ENCODE assay signal across 7 mouse cellular contexts in the genomic region with DNA sequence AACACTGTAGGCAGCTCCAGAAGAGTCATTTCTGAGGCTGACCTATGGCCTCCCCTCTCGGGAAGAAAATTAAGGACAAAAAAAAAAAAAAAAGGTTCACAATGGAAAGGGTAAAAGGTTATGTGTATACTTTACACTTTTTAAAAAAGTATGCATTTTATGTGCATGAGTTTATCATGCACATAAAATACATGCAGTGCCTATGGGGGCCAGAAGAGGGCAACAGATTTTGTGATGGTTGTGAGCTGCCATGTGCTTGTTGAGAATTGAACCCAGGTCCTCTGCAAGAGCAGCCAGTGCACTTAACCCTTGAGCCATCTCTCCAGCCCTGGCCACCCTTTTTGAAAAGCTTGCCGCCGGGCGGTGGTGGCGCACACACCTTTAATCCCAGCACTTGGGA. TPM values are rescaled to one million over a fixed set of nuclear protein-coding genes. Genes with fewer than 3 reads are reported as not detected.
A peak's percentile ranks its signal among the peaks of the same experiment; 100 is the strongest.
DNase-seq lines count a peak whose midpoint lies in the region; ATAC-seq and TF ChIP-seq lines count a peak whose summit lies in the region.

No protein-coding gene starts in this region.

- no peaks in the 10 kb centered on the region for H3K36me3 ChIP-seq in kidney, adult 2 months (ENCODE audit: control insufficient read depth, insufficient read depth, low read length)
- no peaks in the 10 kb centered on the region for H3K36me3 ChIP-seq in midbrain, embryonic 15.5 days (replicated peaks)

- H3K27me3 ChIP-seq in kidney, adult 2 months (replicated peaks; ENCODE audit: control insufficient read depth, insufficient read depth, low read length), result no peaks in the 10 kb centered on the region
- H3K27me3 ChIP-seq in midbrain, embryonic 15.5 days (replicated peaks), result peaks cover 40% of the 10 kb centered on the region

- 0 out of 2 replicates have a peak overlapping the region, but pooled peaks have one; percentile 43 for H3K9ac ChIP-seq in midbrain, embryonic 15.5 days

- no peak overlapping the region for H3K4me3 ChIP-seq in kidney, adult 2 months (ENCODE audit: insufficient read depth, low read depth, low read length)
- no peak overlapping the region for H3K4me3 ChIP-seq in midbrain, embryonic 15.5 days

- no peak overlapping the region for H3K27ac ChIP-seq in kidney, adult 2 months (ENCODE audit: insufficient read depth, low read depth, low read length)
- H3K27ac ChIP-seq in midbrain, embryonic 15.5 days, result no peak overlapping the region

- DNase-seq in kidney, adult 2 months, result peak; percentile 30
- no peak for DNase-seq in kidney, adult 9 months
- DNase-seq in ES-CJ7 (ENCODE audit: low read depth, low spot score), result peak; percentile 72
- DNase-seq in embryo, embryonic 10.5 days (ENCODE audit: low spot score), result peak; percentile 49
- no peak for DNase-seq in layer of hippocampus, adult 18-20 months (ENCODE audit: low spot score in 2 of 2)
- no peak for DNase-seq in frontal cortex, postnatal 25 days (ENCODE audit: low spot score in 2 of 2)

- ATAC-seq in midbrain, embryonic 15.5 days (replicated peaks), result no peak

- H3K9me3 ChIP-seq in midbrain, embryonic 15.5 days, result no peaks in the 10 kb centered on the region

- no peak for TF ChIP-seq CTCF in kidney, adult 2 months (conservative IDR thresholded peaks at IDR 0.05; ENCODE audit: insufficient read depth, insufficient read length, low read depth, low read length)

- WGBS in kidney, adult 2 months, result 65% methylated on average over 5 of the region's 5 CpGs
- WGBS in midbrain, embryonic 15.5 days, result 62% methylated on average over 5 of the region's 5 CpGs

- no peak for TF ChIP-seq POLR2A in kidney, adult 2 months (IDR thresholded peaks at IDR 0.05; ENCODE audit: low read depth, low read length)

- H3K4me2 ChIP-seq in midbrain, embryonic 15.5 days, result peak overlapping the region; percentile 85; the same call in 1 of the 2 replicates

- H3K4me1 ChIP-seq in kidney, adult 2 months (ENCODE audit: control insufficient read depth, insufficient read depth, low read length), result peaks cover 3% of the 10 kb centered on the region; the same call in 1 of the 2 replicates
- peaks cover 15% of the 10 kb centered on the region for H3K4me1 ChIP-seq in midbrain, embryonic 15.5 days

RNA-seq across cellular contexts. Expression of a gene that starts 3.6 kb away (rescaled TPM):
- polyA plus RNA-seq in kidney, adult 2 months (2012; rRNA removed), result 6.1 and 9.4 TPM in 2 replicates
- polyA plus RNA-seq in midbrain, embryonic 15.5 days (2015; fragmentation: Nextera tagmentation; extraction: Ambion mirVana), result 0.15 and 0.21 TPM in 2 replicates
- total RNA-seq in layer of hippocampus, adult 18-20 months (2021), result under 1 TPM; 0.30 to 0.61 TPM

RNA-seq across cellular contexts. Expression of a gene that starts 11.3 kb away (rescaled TPM):
- not detected in 2 replicates for polyA plus RNA-seq in kidney, adult 2 months (2012; rRNA removed)
- 0.89 TPM in 1 of 2 replicates, not detected in the other for polyA plus RNA-seq in midbrain, embryonic 15.5 days (2015; fragmentation: Nextera tagmentation; extraction: Ambion mirVana)
- not detected for total RNA-seq in layer of hippocampus, adult 18-20 months (2021)

RNA-seq across cellular contexts. Expression of a gene that starts 39.4 kb away (rescaled TPM):
- 87.5 and 111 TPM in 2 replicates for polyA plus RNA-seq in kidney, adult 2 months (2012; rRNA removed)
- polyA plus RNA-seq in midbrain, embryonic 15.5 days (2015; fragmentation: Nextera tagmentation; extraction: Ambion mirVana), result 40.2 and 40.9 TPM in 2 replicates
- 10 to 100 TPM; 22.4 to 25.2 TPM for total RNA-seq in layer of hippocampus, adult 18-20 months (2021)

RNA-seq across cellular contexts. Expression of a gene that starts 40.5 kb away (rescaled TPM):
- polyA plus RNA-seq in kidney, adult 2 months (2012; rRNA removed), result 32.7 and 46.2 TPM in 2 replicates
- polyA plus RNA-seq in midbrain, embryonic 15.5 days (2015; fragmentation: Nextera tagmentation; extraction: Ambion mirVana), result 39.4 and 39.8 TPM in 2 replicates
- total RNA-seq in layer of hippocampus, adult 18-20 months (2021), result 10 to 100 TPM; 40.8 to 41.4 TPM

RNA-seq across cellular contexts. Expression of a gene that starts 54.6 kb away (rescaled TPM):
- polyA plus RNA-seq in kidney, adult 2 months (2012; rRNA removed), result 49.7 and 56.2 TPM in 2 replicates
- polyA plus RNA-seq in midbrain, embryonic 15.5 days (2015; fragmentation: Nextera tagmentation; extraction: Ambion mirVana), result 45.9 and 50.9 TPM in 2 replicates
- total RNA-seq in layer of hippocampus, adult 18-20 months (2021), result 10 to 100 TPM; 66.1 to 66.4 TPM

Comparison
In these comparisons a context has a peak if more than half of its experiments do, and no peak if none do; other contexts are left out.
1. DNase-seq: peak in kidney, adult 2 months (single experiment), ES-CJ7 (single experiment) and embryo, embryonic 10.5 days (single experiment); none in kidney, adult 9 months (single experiment), layer of hippocampus, adult 18-20 months (0 of 2) and frontal cortex, postnatal 25 days (0 of 2).